Mouse (Mus musculus): ENCODE measurements around the gene Cbx6. TPM values are rescaled to one million over a fixed set of nuclear protein-coding genes. Genes with fewer than 3 reads are reported as not detected.

Cbx6 gene
- 10 to 100 TPM; 19.6 to 32.8 TPM for polyA plus RNA-seq (2017; shearing (Covaris generic))

DNA sequence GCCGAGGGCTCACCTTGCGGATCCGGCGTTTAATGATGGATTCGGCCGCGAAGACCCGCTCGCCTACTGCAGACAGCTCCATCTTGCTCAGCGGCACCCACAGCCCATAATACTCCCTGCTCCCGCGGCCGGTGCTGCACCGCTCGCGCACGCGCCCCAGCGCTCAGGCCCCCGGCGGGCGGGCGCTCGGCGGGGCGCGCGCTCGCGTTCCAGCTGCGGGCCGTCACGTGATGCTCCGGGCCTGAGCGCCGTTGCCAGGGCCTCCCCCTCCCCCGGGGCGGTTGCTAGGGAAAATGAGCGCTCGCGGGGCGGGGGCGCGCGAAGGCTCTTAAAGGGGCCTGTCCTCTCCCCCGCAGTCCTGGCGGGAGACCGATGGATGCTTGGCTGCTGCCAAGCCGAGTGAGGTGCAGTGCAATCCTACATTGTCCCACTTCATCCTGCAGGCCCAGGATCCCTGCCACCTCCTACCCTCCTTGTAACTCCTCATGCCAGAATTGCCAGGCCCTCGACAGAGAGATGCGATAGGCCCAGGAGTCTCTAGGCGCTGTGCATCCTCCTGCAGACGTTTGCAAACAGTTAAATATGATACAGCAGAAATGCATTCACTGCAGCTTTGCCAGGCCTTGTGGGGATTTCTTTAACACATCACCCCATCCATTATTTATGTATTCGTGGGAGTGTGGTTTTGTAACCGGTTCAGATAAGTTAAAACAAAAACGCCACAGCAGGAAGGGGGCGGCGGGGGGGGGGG is at the start of gene Cbx6, which contains the start of gene Npcd:
Cbx6 (minus strand) TSS at position 559 of the 751 bp plus-strand sequence.
Npcd (minus strand) TSS at position 108 of the 751 bp plus-strand sequence.

GRCm38 (mm10) chr15:79804352-79805071 is 30.0 kb downstream of the Cbx6 start, which contains the start of gene Nptxr:
TSS of gene Nptxr (minus strand) at chr15:79804766.

DNA sequence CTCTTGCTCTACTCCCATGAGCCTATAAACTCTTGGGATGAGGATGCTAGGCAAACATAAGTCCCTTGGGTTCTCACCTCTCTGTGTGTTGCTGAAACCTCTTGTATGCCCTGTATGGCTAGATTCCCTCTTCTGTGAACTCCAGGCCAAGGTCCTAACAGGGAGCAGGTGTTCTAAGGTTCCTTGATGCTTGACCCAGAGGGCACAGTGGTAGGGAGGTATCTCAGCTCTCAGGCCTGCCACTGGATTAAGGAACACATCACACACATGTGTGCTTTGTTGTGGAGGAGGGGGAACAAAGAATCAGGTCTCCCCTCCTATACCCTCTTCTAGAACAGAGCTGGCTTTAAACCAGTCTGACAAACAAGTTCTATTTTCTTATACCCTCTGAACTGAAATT is 56.7 kb downstream of the Cbx6 start, which contains the start of gene Dnal4:
Dnal4 (minus strand) TSS at position 101 of the 400 bp plus-strand sequence.

Other genes with a start within 250 kb of the Cbx6 start
- under 1 TPM; 0.22 to 0.47 TPM for gene Dmc1, start 229.6 kb downstream of the Cbx6 start, polyA plus RNA-seq (2017; shearing (Covaris generic))
- gene Fam227a, start 175.7 kb downstream of the Cbx6 start, polyA plus RNA-seq (2017; shearing (Covaris generic)): under 1 TPM; 0.06 to 0.53 TPM
- 10 to 100 TPM; 12.4 to 12.5 TPM for gene Cby1, start 175.5 kb downstream of the Cbx6 start, polyA plus RNA-seq (2017; shearing (Covaris generic))
- 100 to 1,000 TPM; 225 to 260 TPM for gene Tomm22, start 163.8 kb downstream of the Cbx6 start, polyA plus RNA-seq (2017; shearing (Covaris generic))
- 10 to 100 TPM; 18.0 to 24.0 TPM for gene Josd1, start 146.8 kb downstream of the Cbx6 start, polyA plus RNA-seq (2017; shearing (Covaris generic))
- 10 to 100 TPM; 78.3 to 90.4 TPM for gene Gtpbp1, start 143.8 kb downstream of the Cbx6 start, polyA plus RNA-seq (2017; shearing (Covaris generic))
- 10 to 100 TPM; 64.0 to 69.2 TPM for gene Sun2, start 92.2 kb downstream of the Cbx6 start, polyA plus RNA-seq (2017; shearing (Covaris generic))
- gene Dnal4, start 56.8 kb downstream of the Cbx6 start, polyA plus RNA-seq (2017; shearing (Covaris generic)): 1 to 10 TPM; 8.6 to 9.9 TPM
- under 1 TPM; 0.12 to 0.29 TPM for gene Nptxr, start 29.9 kb downstream of the Cbx6 start, polyA plus RNA-seq (2017; shearing (Covaris generic))
- gene Npcd, start 451 bp downstream of the Cbx6 start, polyA plus RNA-seq (2017; shearing (Covaris generic)): not detected
- gene Apobec3, start 57.0 kb upstream of the Cbx6 start, polyA plus RNA-seq (2017; shearing (Covaris generic)): 100 to 1,000 TPM; 406 to 436 TPM
- 100 to 1,000 TPM in 1 of 2 experiments, 10 to 100 TPM in 1; 77.1 to 109 TPM for gene Cbx7, start 136.4 kb upstream of the Cbx6 start, polyA plus RNA-seq (2017; shearing (Covaris generic))
- 1 to 10 TPM in 1 of 2 experiments, under 1 TPM in 1; 0.38 to 1.7 TPM for gene Pdgfb, start 180.3 kb upstream of the Cbx6 start, polyA plus RNA-seq (2017; shearing (Covaris generic))

All from activated CD4-positive, CD25-positive, alpha-beta regulatory T cell (primary cell).